Mouse (Mus musculus) NIH3T3 (cell line): ENCODE data around the gene Fis1.
A peak's percentile ranks its signal among the peaks of the same experiment; 100 is the strongest.
"Not testable (repeated sequence)": the region's sequence is repeated elsewhere in the genome, so short reads cannot be mapped to it uniquely, and the experiment has no call there.

Experiments
- DNase-seq: peaks from one replicate; pipeline ENCODE4 v3.0.0-alpha.2; 2012; ENCODE audit warnings: low read depth

The Fis1 gene

DNA sequence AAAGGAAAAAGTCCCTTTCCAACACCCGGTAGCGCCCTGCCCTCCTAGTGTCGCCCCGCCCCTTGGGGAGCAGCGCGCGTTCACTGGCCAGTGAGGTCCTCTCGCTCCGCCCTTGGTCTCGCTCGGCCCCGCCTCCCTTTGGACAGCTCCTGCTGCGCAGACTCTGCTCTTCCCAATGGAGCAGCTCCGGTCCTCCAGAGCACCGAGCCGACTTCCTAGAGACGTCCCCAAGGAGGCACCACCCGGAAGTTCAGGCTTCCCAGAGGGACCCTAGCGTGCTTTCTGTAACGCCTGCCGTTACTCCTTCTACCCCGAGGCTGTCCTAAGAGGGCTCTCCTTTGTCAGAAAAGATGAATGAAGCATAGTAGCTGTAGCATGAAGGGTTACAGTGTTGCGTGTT is at the start of gene Fis1:
Gene Fis1 (plus strand): TSS at position 261 of the 400 bp plus-strand sequence.
- peak; percentile 99 for DNase-seq

DNA sequence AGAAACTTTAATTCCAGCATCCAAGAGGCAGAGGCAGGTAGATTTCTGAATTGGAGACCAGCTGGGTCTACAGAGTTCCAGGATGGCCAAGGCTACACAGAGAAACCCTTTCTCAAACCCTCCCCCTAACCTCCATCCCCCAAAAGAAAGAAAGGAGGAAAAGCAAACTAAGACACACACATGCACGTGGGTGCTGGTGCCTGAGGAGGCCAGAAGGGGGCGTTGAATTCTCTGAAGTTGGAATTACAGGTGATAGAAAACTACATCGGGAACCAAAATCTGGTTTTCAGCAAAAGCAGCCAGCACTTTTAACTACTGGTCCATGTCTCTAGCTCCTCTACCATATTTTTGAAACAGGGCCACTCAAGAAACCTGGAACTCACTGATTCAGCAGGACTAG is 48.5 kb upstream of the Fis1 start:
- DNase-seq: no peak

DNA sequence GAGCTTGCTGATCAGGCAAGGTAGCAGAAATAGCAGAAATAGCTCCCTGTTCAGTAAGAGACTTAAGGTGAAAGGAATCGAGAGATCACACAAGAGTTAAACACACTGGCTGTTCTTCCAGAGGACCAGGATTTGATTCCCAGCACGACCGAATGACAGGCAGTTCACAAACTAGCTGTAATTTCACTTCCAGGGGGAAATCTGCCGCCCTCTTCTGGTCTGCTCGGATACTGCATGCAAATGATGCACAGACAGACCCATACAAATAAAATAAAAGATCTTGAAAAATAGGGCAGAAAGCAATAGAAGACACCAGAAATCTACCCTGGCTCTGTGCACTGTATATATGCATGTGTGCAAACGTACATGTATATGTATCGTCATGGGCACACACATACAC is 47.4 kb upstream of the Fis1 start:
- peak; percentile 68 for DNase-seq

DNA sequence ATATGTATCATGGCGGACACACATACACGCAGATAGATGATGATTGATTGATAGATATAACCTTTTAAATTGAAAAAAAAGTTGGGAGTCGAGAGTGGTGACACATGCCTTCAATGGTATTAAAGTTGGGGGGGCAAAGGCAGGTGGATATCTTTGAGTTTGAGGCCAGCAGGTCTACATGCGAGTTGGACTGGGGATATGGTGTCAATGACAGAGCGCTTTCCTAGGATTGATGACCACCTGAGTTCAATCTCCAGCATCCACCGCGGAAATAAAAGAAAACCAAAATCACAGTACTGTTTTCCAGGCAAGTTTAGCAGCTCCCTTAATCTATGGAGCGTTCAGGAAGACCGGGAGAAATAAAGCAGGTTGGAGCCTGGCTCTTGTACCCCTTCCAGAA is 45.5 kb upstream of the Fis1 start:
- DNase-seq: no peak

DNA sequence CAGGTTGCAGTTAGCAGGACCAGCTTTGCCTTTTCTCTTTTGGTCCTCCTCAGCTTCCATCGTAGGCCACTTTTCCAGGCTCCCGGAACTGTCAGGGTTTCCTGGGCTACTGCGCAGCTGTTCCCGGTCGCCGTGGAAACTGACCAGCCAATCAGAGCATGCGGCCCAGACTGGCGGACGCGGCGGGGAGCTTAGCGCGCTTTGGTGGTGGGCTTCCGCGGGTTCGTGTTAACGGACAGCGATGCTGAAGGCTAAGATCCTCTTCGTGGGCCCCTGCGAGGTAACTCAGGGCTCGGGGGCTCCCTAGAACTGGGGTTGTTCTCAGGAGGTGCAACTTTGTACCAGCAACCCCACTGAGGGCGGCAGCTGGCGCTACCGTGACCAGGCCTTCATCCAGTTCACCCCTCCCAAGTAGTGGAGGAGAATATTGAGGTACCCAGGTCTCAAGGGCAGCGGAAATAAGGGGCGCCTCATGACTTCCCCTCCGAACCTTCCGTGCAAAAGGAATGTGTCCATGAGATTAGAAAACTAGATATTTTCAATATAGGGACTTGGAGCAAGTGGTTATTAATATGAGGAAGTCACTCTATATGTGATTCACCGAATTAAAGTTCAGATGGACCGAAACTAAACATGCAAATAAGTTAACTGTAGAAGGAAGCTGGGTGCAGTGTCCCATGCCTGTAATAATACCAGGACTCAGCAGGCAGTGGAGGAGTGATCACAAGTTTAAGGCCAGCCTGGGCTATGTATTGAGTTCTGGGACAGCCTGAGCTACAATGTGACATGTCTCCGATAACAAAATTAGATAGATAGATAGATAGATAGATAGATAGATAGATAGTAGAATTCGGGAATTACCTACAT is 44.9 kb upstream of the Fis1 start, which contains the start of gene Ift22:
Gene Ift22 (plus strand): TSS at position 160 of the 867 bp plus-strand sequence.
- peak; percentile 94 for DNase-seq

DNA sequence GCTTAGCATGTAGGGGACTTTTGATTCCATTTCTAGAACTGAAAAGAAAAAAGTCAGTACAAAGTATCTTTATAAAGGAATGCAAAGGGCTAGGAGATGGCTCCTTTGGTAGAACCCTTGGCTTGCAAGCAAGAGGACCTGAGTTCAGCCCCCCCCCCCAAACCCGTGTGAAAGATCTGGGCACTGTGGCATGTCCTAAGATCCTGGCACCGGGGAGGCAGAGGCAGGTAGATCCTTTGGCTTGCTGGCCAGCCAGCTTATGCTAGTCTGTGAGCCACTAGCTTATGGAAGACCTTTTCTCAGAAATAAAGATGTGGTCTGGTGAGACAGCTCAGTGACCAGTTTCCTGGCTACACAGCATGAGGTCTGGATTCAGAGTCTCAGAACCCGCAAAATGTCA is 38.9 kb upstream of the Fis1 start:
- DNase-seq: no peak

DNA sequence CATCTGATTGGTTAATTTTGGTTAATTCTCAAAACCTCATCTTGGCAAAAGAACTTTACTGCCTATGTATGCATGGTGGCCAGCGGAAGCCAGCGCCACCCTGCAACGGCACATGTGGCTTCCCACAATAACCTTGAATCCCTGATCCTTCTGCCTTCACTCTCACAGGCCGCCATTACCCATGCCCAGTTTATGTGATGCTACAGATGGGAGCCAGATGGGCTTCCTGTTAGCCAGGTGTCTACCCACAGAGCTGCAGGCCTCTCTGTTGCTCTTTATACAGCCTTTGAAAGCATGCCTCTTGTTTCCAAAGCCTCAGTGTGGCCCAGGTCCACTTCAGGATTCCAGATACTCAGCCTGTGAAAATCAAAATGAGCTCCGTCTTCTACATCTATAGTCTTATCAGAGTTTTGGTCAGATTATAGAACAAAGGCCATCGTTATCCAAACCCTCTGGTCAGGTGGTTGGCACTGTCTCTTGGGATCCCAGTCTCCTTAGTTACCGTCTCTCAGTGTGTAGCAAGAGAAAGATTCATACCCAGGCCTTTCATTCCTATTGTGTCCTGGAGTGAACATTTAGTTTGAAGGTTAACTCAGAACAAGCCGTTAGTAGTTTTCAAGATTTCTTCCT is 35.3 kb upstream of the Fis1 start:
- no peak for DNase-seq

DNA sequence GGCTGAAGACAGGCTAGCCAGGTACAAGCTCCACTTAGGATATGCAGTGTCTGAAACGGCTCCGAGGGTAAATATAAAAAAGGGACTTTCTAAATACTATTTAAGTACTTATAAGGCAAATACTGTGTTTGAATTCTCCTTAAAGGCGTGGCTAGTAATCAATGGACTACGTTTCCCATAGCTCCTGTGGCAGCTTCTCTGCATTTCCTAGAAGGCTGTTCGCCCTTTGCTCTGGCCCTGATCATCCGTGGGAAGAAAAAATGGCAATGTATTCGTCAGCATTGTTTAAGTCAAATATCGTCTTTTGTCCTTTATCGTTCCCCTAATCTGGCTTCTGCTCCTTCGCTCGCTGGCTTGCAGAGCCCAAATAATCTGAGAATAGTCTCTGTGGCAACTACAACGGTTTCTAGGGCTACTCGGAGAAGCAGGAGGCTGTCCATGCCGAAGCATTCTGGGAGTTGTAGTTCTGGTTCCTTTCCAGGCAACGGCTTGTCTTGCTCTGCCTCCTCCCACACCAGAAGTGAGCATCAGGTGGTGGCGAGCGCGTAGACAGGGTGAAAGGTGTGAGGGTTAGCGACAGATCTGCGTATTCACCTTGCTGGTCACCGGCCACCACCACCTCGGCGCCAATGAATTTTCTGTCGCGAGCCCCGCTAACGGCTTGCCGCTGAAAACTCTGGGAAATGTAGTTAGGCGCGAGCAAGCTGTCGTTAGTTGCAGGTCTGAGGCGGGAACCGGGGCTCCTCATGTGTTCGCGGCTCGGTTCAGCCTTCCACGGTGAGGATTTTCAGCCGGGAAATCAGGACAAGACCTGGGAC is 34.2 kb upstream of the Fis1 start:
- peak; percentile 87 for DNase-seq

DNA sequence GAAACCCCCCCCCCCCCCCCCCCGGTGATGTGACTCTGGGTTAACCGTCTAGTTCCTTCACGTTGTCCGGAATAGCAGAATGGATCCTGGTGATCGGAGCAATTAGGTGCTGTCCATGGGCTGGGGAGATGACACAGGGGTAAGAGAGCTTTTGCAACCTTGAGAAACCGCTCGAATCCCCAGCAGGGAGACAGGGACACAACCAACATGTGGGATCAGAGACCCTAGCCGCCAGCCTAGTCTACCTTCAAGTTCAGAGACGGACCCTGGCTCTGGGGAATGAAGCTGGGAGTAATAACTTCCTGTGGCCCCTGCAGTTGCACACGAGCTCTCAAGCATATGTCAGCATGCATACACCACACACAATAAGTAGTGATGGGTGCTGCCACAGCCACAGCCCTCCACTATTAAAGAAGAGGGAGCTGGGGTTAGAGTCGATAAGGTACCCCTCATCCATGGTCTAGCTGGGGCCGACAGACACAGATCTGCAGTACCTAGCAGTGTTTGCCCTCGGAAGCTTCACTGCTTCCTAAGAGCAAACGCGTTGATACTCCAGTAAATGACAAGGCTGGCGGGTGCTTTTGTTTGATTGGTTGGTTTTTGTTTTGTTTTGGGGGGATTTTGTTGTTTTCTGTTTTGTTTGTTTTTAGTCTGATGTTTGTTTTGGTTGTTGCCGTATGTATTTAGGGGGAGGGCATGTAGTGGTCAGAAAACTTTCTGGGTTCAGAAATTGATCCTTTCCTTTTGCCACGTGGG is 33.4 kb upstream of the Fis1 start:
- DNase-seq: peak; percentile 34

DNA sequence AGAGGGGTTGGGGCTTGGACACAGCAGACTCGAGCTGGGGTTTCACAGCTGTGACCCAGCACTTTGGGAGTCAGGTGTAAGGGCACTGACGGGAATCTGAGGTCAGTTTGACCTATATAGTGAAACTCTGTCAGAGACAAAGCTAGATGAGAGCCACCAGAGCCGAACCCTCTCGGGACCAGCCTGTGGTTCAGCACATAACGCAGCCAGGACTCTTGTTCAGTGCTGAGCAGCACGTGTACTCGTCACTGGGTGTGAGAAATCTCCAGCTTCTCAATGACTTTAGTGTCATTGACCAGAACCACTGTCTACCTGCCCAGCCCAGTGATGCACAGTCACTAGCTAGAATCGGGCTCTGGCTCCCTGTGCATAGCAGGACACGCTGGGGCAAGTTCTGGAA is 30.2 kb upstream of the Fis1 start:
- DNase-seq: no peak

DNA sequence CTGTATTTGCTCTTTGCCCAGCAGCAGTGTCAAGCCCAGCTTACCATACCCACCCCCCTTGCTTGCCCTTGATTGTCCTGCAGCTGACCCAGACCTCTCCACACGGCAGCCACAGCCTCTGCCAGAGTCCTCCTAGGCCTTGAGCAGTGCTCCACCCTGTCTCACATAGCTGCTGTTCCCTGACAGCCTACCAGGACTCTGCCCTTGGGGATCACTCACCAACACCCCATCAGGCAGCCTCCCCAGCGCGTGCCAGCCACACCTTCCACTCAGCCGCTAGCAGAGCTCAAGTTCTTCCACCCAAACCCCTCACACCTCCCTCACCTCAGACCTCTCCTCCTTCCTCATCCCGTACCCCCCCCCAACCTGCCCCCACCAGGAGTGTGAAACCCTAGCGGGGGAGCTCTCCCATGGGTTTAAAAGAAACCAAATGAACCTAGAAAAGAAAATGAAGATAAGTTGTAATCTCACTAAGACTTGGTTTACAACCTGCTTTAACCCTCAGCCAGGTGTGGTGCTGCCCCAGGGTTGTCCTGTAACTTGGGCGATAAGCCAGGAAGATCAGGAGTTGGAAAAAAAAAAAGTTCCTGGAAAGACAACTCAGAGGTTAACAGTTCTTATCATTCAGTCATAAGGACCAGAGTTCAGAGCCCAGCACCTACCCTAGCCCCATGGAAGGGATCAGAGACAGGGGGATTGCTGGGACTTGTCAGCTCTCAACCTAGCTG is 29.2 kb upstream of the Fis1 start:
- DNase-seq: no peak

DNA sequence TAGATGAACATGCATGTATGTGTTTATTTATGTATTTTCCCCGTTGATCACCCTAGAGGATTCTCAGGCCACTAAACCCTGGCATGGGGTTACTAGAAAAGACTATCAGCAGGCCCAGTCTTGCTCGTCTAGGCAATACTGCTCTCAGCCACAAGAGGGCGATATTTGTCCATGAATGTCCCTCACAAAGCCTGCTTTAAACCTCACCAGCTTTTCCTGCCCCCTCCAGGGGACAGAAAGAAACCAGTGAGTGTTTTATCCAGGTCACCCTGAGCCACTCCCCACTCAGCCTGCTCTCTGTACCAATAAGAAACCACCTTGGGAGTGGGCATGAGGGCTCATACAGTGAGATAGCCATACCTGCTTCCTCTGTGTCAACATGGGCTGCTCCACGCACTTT is 24.0 kb upstream of the Fis1 start:
- peak; percentile 91 for DNase-seq

DNA sequence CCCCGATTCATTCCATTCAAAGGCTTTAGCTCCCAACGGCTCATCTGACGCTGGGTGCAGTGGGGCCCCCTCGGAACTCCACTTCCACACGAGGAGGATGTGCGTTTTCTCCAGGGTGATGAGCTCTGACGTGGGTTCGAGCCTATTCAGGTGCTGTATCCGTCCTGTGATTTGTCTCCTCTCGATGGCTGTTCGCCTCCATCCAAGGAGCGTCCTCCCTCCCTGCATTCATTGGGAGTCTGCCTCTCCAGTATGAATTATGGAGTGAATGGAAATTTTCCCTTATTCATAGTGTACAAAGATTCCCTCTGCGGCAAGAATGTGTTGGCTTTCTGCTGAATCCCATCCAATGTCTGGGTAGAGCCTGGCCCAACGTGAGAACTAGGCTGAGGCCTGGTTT is 21.2 kb upstream of the Fis1 start:
- no peak for DNase-seq

DNA sequence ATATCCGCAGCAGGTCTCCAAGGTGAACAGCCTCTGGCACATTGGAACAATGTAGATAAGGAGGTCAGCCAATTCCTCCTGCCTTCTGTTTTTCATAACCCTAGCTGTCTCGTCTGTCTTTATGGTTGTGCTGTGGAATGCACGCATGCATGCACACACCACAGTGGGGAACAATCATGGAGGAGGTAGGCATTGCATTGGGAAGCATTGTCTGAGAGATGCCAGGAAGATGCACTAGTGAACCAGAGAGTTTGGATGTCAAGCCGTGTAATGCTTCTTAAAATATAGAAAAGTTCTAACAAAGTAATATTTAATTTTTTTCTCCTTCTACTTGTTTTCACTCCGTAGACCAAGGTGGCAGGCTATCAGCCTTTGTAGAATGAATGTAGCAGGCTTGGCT is 20.1 kb upstream of the Fis1 start:
- DNase-seq: no peak

DNA sequence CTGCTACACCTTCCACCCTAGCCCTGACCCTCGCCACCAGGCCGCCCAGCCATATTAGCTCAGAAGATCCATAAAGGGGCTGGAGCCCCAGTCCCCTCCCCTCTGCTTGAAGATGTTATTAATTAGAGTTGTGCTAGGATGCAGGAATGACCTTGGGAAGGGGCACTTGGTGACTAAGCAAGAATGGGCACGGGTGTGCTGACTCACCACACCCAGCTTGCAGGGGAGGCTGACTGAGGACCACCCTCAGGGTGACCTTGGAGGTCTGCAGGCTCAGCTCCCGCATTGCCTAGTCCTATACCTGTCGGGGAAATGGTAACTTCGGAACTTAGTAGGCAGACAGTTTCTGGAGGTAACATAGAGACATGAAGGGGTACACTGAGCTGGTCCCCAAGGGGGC is 19.1 kb upstream of the Fis1 start:
- DNase-seq: no peak

DNA sequence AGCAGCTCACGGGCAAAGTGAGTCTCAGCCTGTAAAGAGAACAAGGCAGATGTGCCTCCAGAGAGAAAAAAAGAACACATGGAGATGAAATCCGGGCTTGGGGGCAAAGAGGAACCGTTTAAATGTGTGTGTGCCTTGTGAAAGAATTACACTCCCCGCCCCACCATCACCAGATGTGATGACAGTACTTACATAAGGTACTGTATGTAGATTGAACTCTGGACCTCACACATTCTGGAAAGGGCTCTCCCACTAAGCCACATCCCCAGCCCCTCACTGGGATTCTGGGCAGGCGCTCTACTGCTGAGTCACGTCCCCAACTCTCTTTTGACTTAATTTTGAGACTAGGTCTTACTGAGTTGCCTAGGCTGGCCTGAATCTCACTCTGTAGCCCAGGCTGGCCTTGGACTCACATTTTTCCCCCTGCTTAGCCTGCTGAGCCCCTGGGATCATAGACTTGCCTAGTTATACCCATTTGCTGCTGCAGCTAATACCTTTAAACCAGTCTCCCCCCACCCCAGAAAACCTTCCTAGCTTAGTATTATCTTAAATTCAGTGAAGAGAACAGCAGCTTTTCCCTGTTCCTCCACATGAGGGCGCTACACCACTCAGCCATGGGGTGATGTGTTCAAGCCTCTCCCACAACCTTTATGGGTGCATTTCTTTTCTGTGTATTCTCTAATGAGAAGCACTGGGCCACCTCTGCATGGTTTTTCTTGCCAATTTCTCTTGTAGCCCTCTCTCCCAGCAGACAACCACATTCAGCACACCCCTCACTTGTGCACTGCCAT is 17.0 kb upstream of the Fis1 start:
- peak; percentile 57 for DNase-seq

DNA sequence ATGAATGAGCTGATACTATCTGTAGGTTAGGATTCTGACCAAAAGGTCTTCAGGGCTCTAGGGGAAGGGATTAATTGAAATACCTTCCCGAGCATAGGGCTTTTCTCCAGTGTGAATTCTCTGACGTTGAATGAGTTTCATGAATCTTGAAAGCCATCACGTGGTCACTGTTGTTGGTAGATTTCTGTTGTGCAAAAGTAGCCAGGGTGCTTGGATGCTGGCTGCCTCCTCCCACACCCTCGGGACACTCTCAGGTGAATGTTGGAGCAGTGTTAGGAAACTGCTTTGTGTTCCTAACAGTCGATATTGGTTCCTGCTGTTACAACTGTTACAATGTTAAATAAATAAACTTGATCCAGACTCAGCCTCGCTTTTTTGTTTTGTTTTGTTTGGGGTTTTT is 16.3 kb upstream of the Fis1 start:
- DNase-seq: no peak

DNA sequence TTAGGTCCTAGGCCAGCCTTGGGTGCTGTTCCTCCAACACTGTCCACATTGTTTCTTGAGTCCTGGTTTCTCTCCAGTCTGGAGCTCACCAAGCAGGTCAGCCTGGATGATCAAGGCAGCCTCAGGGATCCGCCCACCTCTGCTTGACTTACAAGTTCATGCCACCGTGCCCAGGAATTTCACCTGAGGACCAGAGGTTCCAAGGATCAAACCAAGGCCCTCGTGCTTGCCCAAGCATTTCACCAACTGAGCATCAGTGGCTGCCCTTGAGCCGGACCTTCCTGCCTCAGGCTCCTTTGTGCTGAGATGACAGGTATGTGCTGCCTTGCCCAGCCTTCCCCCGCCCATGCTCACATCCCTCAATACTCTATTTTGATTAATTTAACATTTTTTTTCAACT is 15.5 kb upstream of the Fis1 start:
- DNase-seq: no peak

DNA sequence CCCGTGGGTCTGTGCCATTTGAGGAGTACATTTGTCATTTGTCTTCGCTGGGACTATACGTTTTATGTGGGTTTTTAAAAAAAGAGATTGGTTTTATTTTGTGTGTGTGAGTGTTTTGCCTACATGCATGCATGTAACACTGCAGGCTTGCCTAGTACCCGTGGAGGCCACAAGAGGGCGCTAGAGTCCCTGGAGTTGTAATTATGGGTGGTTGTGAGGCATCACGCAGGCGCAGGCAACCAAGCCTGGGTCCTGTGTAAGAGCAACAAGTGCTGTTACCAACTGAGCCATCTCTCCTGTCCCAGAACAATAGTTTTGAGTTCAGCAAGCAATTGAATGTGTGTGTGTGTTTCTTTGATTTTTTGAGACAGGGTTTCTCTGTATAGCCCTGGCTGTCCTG is 13.8 kb upstream of the Fis1 start:
- DNase-seq: no peak

DNA sequence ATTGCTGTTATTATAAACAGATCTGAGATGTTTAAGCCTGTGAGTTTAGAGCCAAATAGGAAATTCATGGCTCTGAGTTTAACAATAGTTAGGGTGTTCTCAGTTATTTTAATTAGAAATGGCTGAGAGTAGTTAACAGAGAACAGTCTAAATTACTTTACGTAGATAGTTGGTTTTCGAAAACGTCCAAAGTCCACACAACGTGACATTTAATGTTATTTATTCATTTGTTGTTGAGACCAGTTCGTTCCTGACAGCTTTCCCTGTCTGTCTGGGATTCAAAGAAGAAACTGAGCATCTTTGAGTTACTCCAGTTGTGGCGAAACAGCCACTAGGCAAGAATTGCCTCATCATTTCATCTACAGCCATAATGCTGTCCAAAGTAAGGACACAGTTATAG is 13.0 kb upstream of the Fis1 start:
- not testable (repeated sequence) for DNase-seq
